Mouse (Mus musculus) lung, embryonic 14.5 days (tissue): ENCODE data around the gene Mrpl53. TPM values are rescaled to one million over a fixed set of nuclear protein-coding genes. Genes with fewer than 3 reads are reported as not detected.

ENCODE experiments used
- ATAC-seq: fragments of 200-750 bp; cut with Nextera tagmentation; 2 replicates; pipeline ENCODE4 v1.8.0; 2017; ENCODE audit warnings: mild to moderate bottlenecking, moderate TSS enrichment, moderate library complexity; ENCODE audit not compliant: insufficient read depth
- DNase-seq: peaks from one replicate; pipeline ENCODE4 v3.0.0-alpha.2; 2015
- H3K27ac ChIP-seq: fragments of 300-500 bp; sonication (generic); 2 replicates; pipeline ENCODE4 v1.5.1; 2014; ENCODE audit warnings: low read depth, mild to moderate bottlenecking, moderate library complexity
- H3K27me3 ChIP-seq: fragments of 300-500 bp; sonication (generic); 2 replicates; pipeline ENCODE4 v1.6.1; 2014; ENCODE audit warnings: low read length, control low read depth; ENCODE audit not compliant: insufficient read depth
- H3K36me3 ChIP-seq: fragments of 300-500 bp; sonication (generic); 2 replicates; pipeline ENCODE4 v1.6.1; 2014; ENCODE audit warnings: control low read depth; ENCODE audit not compliant: insufficient read depth
- H3K4me1 ChIP-seq: fragments of 300-500 bp; sonication (generic); 2 replicates; pipeline ENCODE4 v1.6.1; 2014; ENCODE audit warnings: antibody characterized with exemption, control low read depth; ENCODE audit not compliant: insufficient read depth
- H3K4me2 ChIP-seq: fragments of 300-500 bp; sonication (generic); 2 replicates; pipeline ENCODE4 v1.6.1; 2014; ENCODE audit warnings: mild to moderate bottlenecking
- H3K4me3 ChIP-seq: fragments of 300-500 bp; sonication (generic); 2 replicates; pipeline ENCODE4 v1.5.1; 2014; ENCODE audit warnings: low read depth, low read length
- H3K9ac ChIP-seq: fragments of 300-500 bp; sonication (generic); 2 replicates; pipeline ENCODE4 v1.6.1; 2014
- H3K9me3 ChIP-seq: fragments of 300-500 bp; sonication (generic); 2 replicates; pipeline ENCODE4 v1.6.1; 2016; ENCODE audit warnings: low read depth, low read length, control low read depth
- CTCF ChIP-seq: IDR thresholded peaks from 2 replicates; pipeline ENCODE4 v1.5.1; 2016; ENCODE audit warnings: antibody characterized with exemption, low read depth
- WGBS: fragments of 180-500 bp; shearing (Covaris S2); extraction: QIAGEN DNeasy Blood & Tissue Kit; methylation state at CpG from one replicate; pipeline ENCODE4 v1.1.7; 2014; 5-methylcytosine and 5-hydroxymethylcytosine counted together
- polyA plus RNA-seq: library from polyadenylated mRNA; unstranded; fragments of >200 nt; fragmentation: Nextera tagmentation; extraction: Ambion mirVana; gene quantifications from 2 replicates; pipeline ENCODE4 v1.2.1, GENCODE M21; 2014

Gene Mrpl53
- polyA plus RNA-seq, 1 experiment from 2014 or later: 134 TPM

GRCm38 (mm10) chr6:83070311-83071219 lies 38.3 kb upstream of the Mrpl53 start:
- H3K36me3 ChIP-seq: no peaks in the 10 kb centered on the region
- no peak overlapping the region for H3K27ac ChIP-seq
- H3K9me3 ChIP-seq: no peaks in the 10 kb centered on the region
- TF ChIP-seq CTCF: no peak
- no peak overlapping the region for H3K9ac ChIP-seq
- DNase-seq (peak; percentile 31), ATAC-seq (0 out of 2 replicates have a peak, but pooled peaks have one; percentile 7)
- 2% methylated on average over 55 of the region's 58 CpGs for WGBS
- H3K4me1 ChIP-seq: no peaks in the 10 kb centered on the region
- peaks cover 94% of the 10 kb centered on the region for H3K27me3 ChIP-seq
- peak overlapping the region; percentile 36 for H3K4me2 ChIP-seq
- H3K4me3 ChIP-seq: peak overlapping the region; percentile 17; the same call in 1 of the 2 replicates

GRCm38 (mm10) chr6:83071220-83071619 lies 37.6 kb upstream of the Mrpl53 start:
- H3K4me2 ChIP-seq: peak overlapping the region; percentile 20; the same call in 1 of the 2 replicates
- no peak for DNase-seq
- H3K9ac ChIP-seq: no peak overlapping the region
- peaks cover 94% of the 10 kb centered on the region for H3K27me3 ChIP-seq
- ATAC-seq: peak; percentile 47; the same call in 1 of the 2 replicates
- no peaks in the 10 kb centered on the region for H3K9me3 ChIP-seq
- H3K27ac ChIP-seq: no peak overlapping the region
- no peak for TF ChIP-seq CTCF
- no peaks in the 10 kb centered on the region for H3K4me1 ChIP-seq
- WGBS: 1% methylated on average over 24 of the region's 24 CpGs
- H3K36me3 ChIP-seq: no peaks in the 10 kb centered on the region
- H3K4me3 ChIP-seq: peak overlapping the region; percentile 15; the same call in 1 of the 2 replicates

- H3K27me3 ChIP-seq: peaks cover 67% of the 10 kb centered on the region
- H3K27ac ChIP-seq: no peak overlapping the region
These were observed 33.9 kb upstream of the Mrpl53 start for GRCm38 (mm10) chr6:83074979-83075378.

GRCm38 (mm10) chr6:83077630-83078323 lies 31.1 kb upstream of the Mrpl53 start, which contains the start of gene Pcgf1:
Pcgf1 (plus strand) TSS chr6:83077869.
- ATAC-seq: peak; percentile 78
- Histone ChIP-seq H3K27ac (peak within 1 kb of the TSS; percentile 68), H3K4me2 (peak within 1 kb of the TSS; percentile 98), H3K36me3 (peaks cover 25% of the 10 kb centered on the region), H3K4me1 (peaks cover 5% of the 10 kb centered on the region; the same call in 1 of the 2 replicates), H3K4me3 (peak within 1 kb of the TSS; percentile 78), H3K9me3 (no peaks in the 10 kb centered on the region), H3K9ac (peak within 1 kb of the TSS; percentile 70), H3K27me3 (peaks cover 43% of the 10 kb centered on the region)
- under 1% methylated on average over 54 of the region's 54 CpGs for WGBS
- peak; percentile 25 for DNase-seq
- TF ChIP-seq CTCF: no peak

More at GRCm38 (mm10) chr6:83074979-83075378, 33.9 kb upstream of the Mrpl53 start:
- peaks cover 5% of the 10 kb centered on the region; the same call in 1 of the 2 replicates for H3K4me1 ChIP-seq
- H3K9ac ChIP-seq: no peak overlapping the region
- H3K9me3 ChIP-seq: no peaks in the 10 kb centered on the region
- DNase-seq (no peak), ATAC-seq (no peak)
- TF ChIP-seq CTCF: 0 out of 2 replicates have a peak, but pooled peaks have one; percentile 8
- H3K4me2 ChIP-seq: no peak overlapping the region
- 5% methylated on average over 2 of the region's 2 CpGs for WGBS
- no peak overlapping the region for H3K4me3 ChIP-seq
- H3K36me3 ChIP-seq: peaks cover 2% of the 10 kb centered on the region

DNA sequence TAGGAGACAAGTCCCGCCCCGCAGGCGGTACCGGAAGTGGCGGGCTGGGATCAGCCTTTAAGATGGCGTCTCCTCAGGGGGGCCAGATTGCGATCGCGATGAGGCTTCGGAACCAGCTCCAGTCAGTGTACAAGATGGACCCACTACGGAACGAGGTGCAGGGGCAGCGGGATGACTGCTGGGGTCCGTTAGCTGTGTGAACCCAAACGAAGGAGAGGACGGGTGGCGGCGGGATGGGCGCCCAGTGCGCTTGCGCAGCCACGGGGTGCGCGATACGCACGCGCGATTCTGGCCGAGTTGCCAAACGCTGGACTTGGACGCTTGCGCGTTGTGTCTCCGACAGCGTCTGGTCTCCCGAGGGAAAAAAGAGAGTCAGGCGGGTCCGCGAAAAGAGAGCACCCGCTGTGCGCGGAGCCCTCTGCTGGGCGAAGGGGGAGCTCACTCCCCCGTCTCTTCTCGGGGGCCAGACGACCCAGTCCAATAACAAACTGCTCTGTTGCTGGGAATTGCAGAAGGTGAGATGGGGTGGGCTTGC lies 30.4 kb upstream of the Mrpl53 start:
- DNase-seq: peak; percentile 99
- under 1% methylated on average over 46 of the region's 46 CpGs for WGBS

GRCm38 (mm10) chr6:83080210-83080609 lies 28.6 kb upstream of the Mrpl53 start:
- DNase-seq (no peak), ATAC-seq (no peak)
- TF ChIP-seq CTCF: no peak
- Histone ChIP-seq H3K4me2 (no peak overlapping the region), H3K36me3 (peaks cover 26% of the 10 kb centered on the region), H3K27ac (no peak overlapping the region), H3K9me3 (no peaks in the 10 kb centered on the region), H3K4me1 (peaks cover 5% of the 10 kb centered on the region; the same call in 1 of the 2 replicates), H3K27me3 (peaks cover 49% of the 10 kb centered on the region), H3K4me3 (no peak overlapping the region), H3K9ac (no peak overlapping the region)
- WGBS: 81% methylated on average over 5 of the region's 5 CpGs

More for the DNA sequence above, 30.4 kb upstream of the Mrpl53 start:
- peaks cover 5% of the 10 kb centered on the region; the same call in 1 of the 2 replicates for H3K4me1 ChIP-seq
- H3K9ac ChIP-seq: peak overlapping the region; percentile 70
- peak overlapping the region; percentile 98 for H3K4me2 ChIP-seq
- peak; percentile 71 for TF ChIP-seq CTCF
- H3K27ac ChIP-seq: peak overlapping the region; percentile 68
- H3K9me3 ChIP-seq: no peaks in the 10 kb centered on the region
- H3K4me3 ChIP-seq: peak overlapping the region; percentile 78
- H3K27me3 ChIP-seq: peaks cover 48% of the 10 kb centered on the region
- ATAC-seq: peak; percentile 92
- peaks cover 26% of the 10 kb centered on the region for H3K36me3 ChIP-seq
